Mouse (Mus musculus) small intestine, adult 2 months (tissue): ENCODE results near the gene Rad54l2.

Experiments used
- CTCF ChIP-seq: fragments of 200-500 bp; IDR thresholded peaks from 2 replicates; pipeline ENCODE4 v1.5.1; 2012; ENCODE audit warnings: low read depth, mild to moderate bottlenecking, control low read depth, inconsistent platforms, low read length, moderate library complexity, mixed read lengths; ENCODE audit not compliant: insufficient replicate concordance, insufficient read length; ENCODE audit errors: extremely low read depth
- POLR2A ChIP-seq: fragments of 200-500 bp; IDR thresholded peaks from 2 replicates; pipeline ENCODE4 v1.6.1; 2012; ENCODE audit warnings: low read depth, mild to moderate bottlenecking, control low read depth, inconsistent platforms, low read length, moderate library complexity

DNA sequence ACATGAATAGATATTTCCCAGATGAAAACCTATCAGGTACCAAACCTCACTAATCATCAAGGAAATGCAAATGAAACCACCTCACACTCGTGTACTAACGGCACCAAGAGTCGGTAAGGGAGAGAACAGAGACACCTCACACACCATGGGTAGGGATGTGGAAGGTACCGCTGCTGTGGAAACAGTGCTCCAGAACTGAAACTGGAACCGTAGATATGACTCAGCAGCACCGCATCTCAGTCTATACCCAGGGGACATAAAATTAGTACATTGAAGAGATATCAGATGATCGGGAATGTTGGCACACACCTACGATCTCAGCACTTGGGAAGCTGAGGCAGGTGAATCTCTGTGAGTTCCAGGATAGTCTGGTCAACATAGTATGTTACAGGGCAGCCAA is 150.8 kb downstream of the Rad54l2 start:
- TF ChIP-seq CTCF (no peak), POLR2A (no peak)
